Mouse (Mus musculus) kidney, adult 2 months (tissue): Measurements from ENCODE around the gene Hist1h2bq.

ENCODE experiments used
- CTCF ChIP-seq: fragments of 200-500 bp; conservative IDR thresholded peaks from 2 replicates; pipeline ENCODE4 v1.5.1; 2011; ENCODE audit warnings: low read depth, mild to moderate bottlenecking, control low read depth, low read length, moderate library complexity, mixed read lengths; ENCODE audit not compliant: insufficient read depth, insufficient read length
- POLR2A ChIP-seq: fragments of 200-500 bp; IDR thresholded peaks from one replicate; pipeline ENCODE4 v1.6.1; 2011; ENCODE audit warnings: low read depth, low read length, control low read depth

DNA sequence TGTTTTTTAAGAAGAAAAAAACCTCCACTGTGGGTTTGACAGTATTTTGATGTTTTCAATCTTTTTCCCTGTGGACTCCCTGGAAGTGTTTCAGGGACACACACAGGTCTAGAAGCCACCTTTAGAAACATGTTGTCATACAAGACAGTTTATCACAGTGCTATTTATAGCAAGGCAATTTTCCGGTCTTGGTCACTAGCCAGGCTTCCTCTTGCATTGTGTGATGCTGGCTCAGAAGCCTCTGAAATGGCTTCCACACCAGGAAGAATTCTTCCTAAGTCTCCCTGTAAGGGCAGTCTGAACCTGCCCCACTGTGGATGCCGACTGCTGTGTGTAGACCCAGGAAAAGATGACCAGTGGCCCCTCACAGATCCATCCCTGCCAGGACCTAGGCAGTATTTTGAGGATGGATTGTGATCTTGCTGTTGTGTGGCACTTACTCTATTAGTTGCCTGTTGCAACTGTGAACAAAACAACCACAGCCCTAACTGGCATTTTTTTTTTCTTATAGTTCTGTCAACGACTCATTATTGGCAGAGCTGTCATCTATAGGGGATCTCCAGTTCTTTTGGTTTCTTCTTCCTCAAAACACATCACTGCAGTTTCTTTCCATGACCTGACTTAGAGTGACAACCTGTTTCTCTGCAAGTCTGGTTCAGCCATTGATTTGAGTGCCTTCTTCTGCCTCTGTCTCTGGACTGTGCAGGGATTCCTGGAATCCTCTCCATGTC is 42.4 kb upstream of the Hist1h2bq start:
- no peak for TF ChIP-seq CTCF
- TF ChIP-seq POLR2A = no peak
